Mouse (Mus musculus) inflammation-experienced regulatory T-cells, adult 6 months (primary cell): ENCODE results near the gene Dnajc14. TPM values are rescaled to one million over a fixed set of nuclear protein-coding genes. Genes with fewer than 3 reads are reported as not detected.
A peak's percentile ranks its signal among the peaks of the same experiment; 100 is the strongest.
"Not testable (repeated sequence)": the region's sequence is repeated elsewhere in the genome, so short reads cannot be mapped to it uniquely, and the experiment has no call there.

Source experiments
- ATAC-seq: one replicate; pipeline ENCODE4 v1.8.0; 2017
- polyA plus RNA-seq, 3 experiments: library from polyadenylated mRNA; unstranded; fragments of 100-300 nt; shearing (Covaris generic); gene quantifications; one replicate each; pipeline ENCODE4 v1.2.1; 2017

Gene Dnajc14
- polyA plus RNA-seq, 3 experiments from 2014 or later, result 74.6 to 77.3 (median 75.8) TPM

DNA sequence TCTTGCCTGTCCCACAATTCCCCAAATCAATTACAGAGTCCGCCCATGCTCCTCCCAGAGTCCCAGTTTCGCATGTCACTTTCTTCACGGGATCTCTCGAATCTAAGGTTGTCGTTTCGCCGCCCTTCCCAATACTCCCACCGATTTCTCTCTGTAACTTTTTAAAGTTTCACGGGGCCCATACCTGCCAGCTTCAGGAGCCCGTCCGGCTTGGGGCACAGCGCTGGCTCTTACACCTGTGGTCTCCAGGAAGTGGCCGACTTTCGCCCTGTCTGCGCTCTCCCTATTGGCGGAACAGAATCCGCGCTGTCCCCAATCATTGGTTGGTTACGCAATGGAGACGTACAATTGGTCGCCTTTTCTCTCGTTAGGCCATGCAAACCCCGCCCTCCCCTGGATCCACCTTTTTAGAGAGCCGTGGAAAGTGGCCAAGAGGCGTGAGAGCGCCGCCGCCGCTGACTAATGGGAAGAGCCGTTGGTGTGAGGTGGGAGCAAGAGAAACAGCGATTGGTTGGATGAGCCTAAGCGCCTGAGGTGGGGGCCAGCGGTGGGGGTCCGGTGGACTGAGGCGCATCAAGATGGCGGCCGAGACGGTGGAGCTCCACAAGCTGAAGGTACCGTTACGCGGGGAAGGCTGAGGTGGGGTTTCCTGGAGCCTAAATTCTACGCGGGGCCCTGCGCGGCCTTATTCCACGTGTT, 17.6 kb downstream of the Dnajc14 start, which contains the start of gene Ormdl2:
Gene Ormdl2 (minus strand): TSS at position 288 of the 699 bp plus-strand sequence.
- ATAC-seq, result peak; percentile 99

- ATAC-seq, result no peak
These were observed 18.3 kb downstream of the Dnajc14 start for GRCm38 (mm10) chr10:128822135-128822534.

DNA sequence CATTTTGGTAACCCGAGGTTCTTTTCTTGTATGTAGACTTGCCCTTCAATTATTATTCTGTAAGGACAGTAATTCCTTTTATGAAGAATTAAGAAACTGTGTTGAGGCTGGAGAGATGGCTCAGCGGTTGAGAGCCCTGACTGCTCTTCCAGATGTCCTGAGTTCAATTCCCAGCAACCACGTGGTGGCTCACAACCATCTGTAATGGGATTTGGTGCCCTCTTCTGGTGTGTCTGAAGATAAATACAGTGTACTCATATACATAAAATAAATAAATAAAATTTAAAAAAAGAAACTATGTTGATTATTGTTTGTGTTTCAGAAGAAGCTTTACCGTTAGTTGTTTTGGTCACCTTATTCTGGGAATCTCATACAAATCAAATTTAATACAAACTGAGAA, 19.2 kb downstream of the Dnajc14 start:
- not testable (repeated sequence) for ATAC-seq

GRCm38 (mm10) chr10:128823821-128824220, 20.0 kb downstream of the Dnajc14 start:
- ATAC-seq, result no peak

- no peak for ATAC-seq
These were observed 33.5 kb downstream of the Dnajc14 start for GRCm38 (mm10) chr10:128837400-128837799.

GRCm38 (mm10) chr10:128839434-128839833, 35.6 kb downstream of the Dnajc14 start:
- no peak for ATAC-seq

GRCm38 (mm10) chr10:128840612-128841011, 36.8 kb downstream of the Dnajc14 start:
- no peak for ATAC-seq

DNA sequence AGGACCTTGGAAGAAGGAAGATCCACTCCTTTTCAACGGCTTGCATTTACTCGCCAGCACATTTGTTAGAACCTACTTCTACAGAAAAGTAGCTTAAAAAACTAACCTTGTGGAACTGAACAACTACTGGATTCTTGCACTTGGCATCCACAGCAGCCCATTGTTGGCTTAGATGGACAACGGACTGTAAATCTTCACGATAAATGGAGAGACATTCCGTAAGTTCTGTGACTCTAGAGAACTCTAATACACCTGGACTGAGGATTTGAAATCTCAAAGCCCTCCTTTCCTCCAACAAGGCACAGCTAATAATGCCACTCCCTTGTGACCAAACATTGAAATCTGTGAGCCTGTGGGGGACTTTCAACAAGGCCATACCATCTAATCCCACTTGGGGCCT, 39.4 kb downstream of the Dnajc14 start:
- ATAC-seq, result no peak

GRCm38 (mm10) chr10:128845516-128845915, 41.7 kb downstream of the Dnajc14 start:
- ATAC-seq, result no peak

DNA sequence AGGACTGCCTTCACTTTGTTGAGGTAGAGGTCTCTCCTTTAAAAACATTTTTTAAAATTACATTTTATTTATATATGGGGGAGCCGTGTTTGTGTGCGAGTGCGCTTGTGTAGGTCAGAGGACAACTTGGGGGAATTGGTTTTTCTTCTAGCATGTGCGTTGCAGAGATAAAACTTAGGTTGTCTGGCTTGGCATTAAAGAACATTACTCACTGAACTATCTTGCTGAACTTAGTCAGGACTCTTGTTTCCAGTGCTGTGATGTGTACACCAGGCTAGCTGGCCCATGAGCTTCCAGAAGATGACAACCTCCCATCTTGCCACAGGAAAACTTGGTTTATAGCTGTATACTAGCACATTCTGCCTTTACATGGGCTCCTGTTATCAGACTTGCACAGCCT, 42.8 kb downstream of the Dnajc14 start:
- ATAC-seq, result no peak

GRCm38 (mm10) chr10:128848426-128848825, 44.6 kb downstream of the Dnajc14 start:
- no peak for ATAC-seq

DNA sequence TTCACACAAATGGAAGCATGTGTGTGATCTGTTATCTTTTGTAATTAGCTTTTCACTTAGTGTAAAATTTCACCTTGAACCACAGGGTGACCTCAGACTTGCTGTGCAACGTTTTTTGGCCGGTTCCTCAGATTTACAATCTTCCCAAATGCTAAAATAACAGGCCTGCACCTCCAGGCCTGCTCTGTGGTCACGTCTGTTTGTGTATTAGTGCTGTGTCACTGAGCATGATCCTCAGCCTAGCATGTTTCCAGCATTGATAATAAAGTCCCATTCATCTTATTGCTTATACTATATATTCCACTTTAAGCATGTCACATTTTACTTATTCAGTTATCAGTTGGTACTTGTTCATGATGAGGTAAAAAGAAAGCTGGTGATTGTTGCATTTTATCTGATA, 46.5 kb downstream of the Dnajc14 start:
- no peak for ATAC-seq

DNA sequence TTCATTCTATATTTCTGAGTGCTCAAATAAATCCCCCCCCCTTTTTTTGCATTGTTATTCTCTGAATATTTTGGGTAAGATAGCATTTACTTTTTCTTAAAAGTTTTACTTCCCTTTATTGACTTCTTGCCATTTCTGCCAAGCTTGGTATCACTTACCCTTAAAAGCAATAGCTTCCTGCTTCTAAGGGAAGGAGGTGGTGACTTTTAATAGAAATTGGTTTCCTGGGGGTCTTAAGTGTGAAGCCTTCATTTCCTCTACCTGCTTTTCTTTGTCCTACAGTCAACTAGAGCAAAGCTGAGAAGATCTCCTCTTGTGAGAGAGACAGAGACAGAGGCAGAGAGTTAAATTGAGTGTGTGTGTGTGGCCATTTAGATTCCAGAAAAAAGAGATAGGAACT, 57.3 kb downstream of the Dnajc14 start:
- ATAC-seq, result no peak

- no peak for ATAC-seq
These were observed 62.2 kb downstream of the Dnajc14 start for GRCm38 (mm10) chr10:128866042-128866441.

DNA sequence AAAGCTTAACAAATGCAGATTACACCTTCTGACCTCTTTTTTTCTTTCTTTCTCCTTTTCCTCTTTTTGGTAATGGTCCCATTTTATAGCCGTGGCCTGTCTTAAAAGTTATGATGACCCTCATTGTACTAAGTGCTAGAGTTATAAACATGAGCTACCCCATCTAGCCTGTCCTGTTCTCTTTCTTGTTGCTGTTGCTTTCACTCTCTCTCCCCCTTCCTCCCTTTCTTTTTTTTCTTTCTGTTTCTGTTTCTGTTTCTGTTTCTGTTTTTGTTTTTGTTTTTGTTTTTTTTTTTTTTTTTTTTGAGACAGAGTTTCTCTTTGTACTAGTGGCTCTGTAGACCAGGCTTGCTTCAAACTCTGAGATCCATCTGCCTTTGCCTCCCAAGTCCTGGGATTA, 62.7 kb downstream of the Dnajc14 start:
- no peak for ATAC-seq

Other genes starting within 250 kb of the Dnajc14 start
- gene Pa2g4, start 238.1 kb upstream of the Dnajc14 start, polyA plus RNA-seq, result 100 to 1,000 TPM; 110 to 145 (median 137) TPM
- 1 to 10 TPM; 2.6 to 9.3 (median 3.9) TPM for gene Erbb3, start 214.4 kb upstream of the Dnajc14 start, polyA plus RNA-seq
- 1,000 to 10,000 TPM; 1,205 to 1,760 (median 1,564) TPM for gene Rps26, start 177.3 kb upstream of the Dnajc14 start, polyA plus RNA-seq
- 100 to 1,000 TPM in 2 of 3 experiments, 10 to 100 TPM in 1; 76.5 to 154 (median 110) TPM for gene Ikzf4, start 158.1 kb upstream of the Dnajc14 start, polyA plus RNA-seq
- gene Suox, start 130.0 kb upstream of the Dnajc14 start, polyA plus RNA-seq, result 10 to 100 TPM; 17.0 to 29.7 (median 24.3) TPM
- 10 to 100 TPM; 44.3 to 69.5 (median 63.9) TPM for gene Rab5b, start 107.8 kb upstream of the Dnajc14 start, polyA plus RNA-seq
- 1 to 10 TPM; 4.2 to 5.4 (median 4.3) TPM for gene Pmel, start 99.9 kb upstream of the Dnajc14 start, polyA plus RNA-seq
- 10 to 100 TPM; 16.8 to 38.3 (median 19.9) TPM for gene Cdk2, start 99.0 kb upstream of the Dnajc14 start, polyA plus RNA-seq
- 100 to 1,000 TPM; 184 to 337 (median 319) TPM for gene Dgka, start 59.2 kb upstream of the Dnajc14 start, polyA plus RNA-seq
- gene Pym1, start 56.2 kb upstream of the Dnajc14 start, polyA plus RNA-seq, result 10 to 100 TPM; 64.5 to 69.6 (median 66.4) TPM
- under 1 TPM; 0.21 to 0.68 (median 0.22) TPM for gene Mmp19, start 13.2 kb upstream of the Dnajc14 start, polyA plus RNA-seq
- gene Tmem198b, start 308 bp downstream of the Dnajc14 start, polyA plus RNA-seq, result 1 to 10 TPM; 3.9 to 5.3 (median 5.3) TPM
- gene Sarnp, start 13.3 kb downstream of the Dnajc14 start, polyA plus RNA-seq, result 100 to 1,000 TPM; 195 to 238 (median 227) TPM
- gene Ormdl2, start 17.6 kb downstream of the Dnajc14 start, polyA plus RNA-seq, result 10 to 100 TPM; 65.5 to 78.4 (median 71.5) TPM
- gene Gdf11, start 87.7 kb downstream of the Dnajc14 start, polyA plus RNA-seq, result 1 to 10 TPM; 6.0 to 7.7 (median 7.3) TPM
- gene Cd63, start 96.9 kb downstream of the Dnajc14 start, polyA plus RNA-seq, result 1 to 10 TPM in 1 of 3 experiments, under 1 TPM in 1, not detected in 1; 0.58 to 2.0 TPM
- 10 to 100 TPM in 2 of 3 experiments, 1 to 10 TPM in 1; 5.1 to 12.9 (median 11.9) TPM for gene Rdh5, start 118.8 kb downstream of the Dnajc14 start, polyA plus RNA-seq
- 100 to 1,000 TPM; 196 to 255 (median 212) TPM for gene Bloc1s1, start 120.0 kb downstream of the Dnajc14 start, polyA plus RNA-seq
- gene Itga7, start 129.8 kb downstream of the Dnajc14 start, polyA plus RNA-seq, result 1 to 10 TPM; 3.6 to 5.1 (median 4.8) TPM
- not detected for gene Mettl7b, start 156.9 kb downstream of the Dnajc14 start, polyA plus RNA-seq
- gene Olfr9, start 185.4 kb downstream of the Dnajc14 start, polyA plus RNA-seq, result not detected
- not detected for gene Olfr763, start 206.7 kb downstream of the Dnajc14 start, polyA plus RNA-seq
- gene Olfr764-ps1, start 235.8 kb downstream of the Dnajc14 start, polyA plus RNA-seq, result not detected
- not detected for gene Olfr765, start 245.9 kb downstream of the Dnajc14 start, polyA plus RNA-seq